Mouse (Mus musculus) heart, postnatal 25 days (tissue): Measurements from ENCODE around the gene Dglucy. TPM values are rescaled to one million over a fixed set of nuclear protein-coding genes. Genes with fewer than 3 reads are reported as not detected.

Experiments used
- DNase-seq: peaks from one replicate; pipeline ENCODE4 v3.0.0; 2022; ENCODE audit warnings: low spot score
- intact Hi-C: fragments of 180-260 bp; cut with DNase I; formaldehyde crosslinking; loops from one replicate; pipeline ENCODE4 v1.15.1; 2025
- total RNA-seq, 2 experiments: library from RNA; stranded (reverse); gene quantifications; 2 replicates each; pipeline ENCODE4 v1.2.3; 2021

Dglucy gene
- total RNA-seq, 2 experiments from 2014 or later = 60.4 to 61.1 TPM

DNA sequence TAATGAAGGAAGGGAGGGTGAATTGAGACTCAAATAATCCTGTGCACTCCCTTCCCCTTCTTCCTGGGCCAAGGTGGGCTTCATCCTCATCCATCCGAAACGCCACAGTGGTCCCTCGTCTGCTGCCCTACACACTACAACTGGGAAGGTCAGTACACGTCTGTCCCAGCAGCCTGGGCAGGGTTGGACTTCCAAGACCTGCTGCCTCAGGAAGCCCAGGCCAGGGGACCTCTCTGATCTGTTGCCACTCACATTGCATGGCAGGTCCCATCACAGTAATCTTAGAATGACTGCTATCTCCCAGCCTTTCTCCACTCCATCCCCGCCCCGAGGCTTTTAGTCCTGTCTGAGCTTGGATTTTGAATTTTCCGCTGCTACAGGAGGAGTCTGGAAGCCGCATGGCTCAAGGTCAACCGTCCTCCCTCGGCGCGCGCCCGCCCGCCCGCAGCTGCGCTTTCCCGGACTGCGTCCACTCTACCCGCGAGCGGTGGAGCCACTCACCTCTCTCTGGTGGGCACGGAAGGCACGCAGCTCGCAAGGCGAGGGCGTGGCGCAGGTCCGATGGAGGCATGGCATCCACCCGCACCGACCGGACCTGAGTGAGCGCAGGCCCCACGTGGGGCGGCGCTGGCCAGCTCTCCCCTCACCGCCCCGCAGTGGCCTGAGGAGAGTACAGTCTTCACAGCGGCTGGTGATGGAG is 128.9 kb downstream of the Dglucy start, which contains the start of gene Gpr68:
Gpr68 (minus strand) TSS at position 601 of the 700 bp plus-strand sequence.
- intact Hi-C loops = no loop called here
- no peak for DNase-seq

DNA sequence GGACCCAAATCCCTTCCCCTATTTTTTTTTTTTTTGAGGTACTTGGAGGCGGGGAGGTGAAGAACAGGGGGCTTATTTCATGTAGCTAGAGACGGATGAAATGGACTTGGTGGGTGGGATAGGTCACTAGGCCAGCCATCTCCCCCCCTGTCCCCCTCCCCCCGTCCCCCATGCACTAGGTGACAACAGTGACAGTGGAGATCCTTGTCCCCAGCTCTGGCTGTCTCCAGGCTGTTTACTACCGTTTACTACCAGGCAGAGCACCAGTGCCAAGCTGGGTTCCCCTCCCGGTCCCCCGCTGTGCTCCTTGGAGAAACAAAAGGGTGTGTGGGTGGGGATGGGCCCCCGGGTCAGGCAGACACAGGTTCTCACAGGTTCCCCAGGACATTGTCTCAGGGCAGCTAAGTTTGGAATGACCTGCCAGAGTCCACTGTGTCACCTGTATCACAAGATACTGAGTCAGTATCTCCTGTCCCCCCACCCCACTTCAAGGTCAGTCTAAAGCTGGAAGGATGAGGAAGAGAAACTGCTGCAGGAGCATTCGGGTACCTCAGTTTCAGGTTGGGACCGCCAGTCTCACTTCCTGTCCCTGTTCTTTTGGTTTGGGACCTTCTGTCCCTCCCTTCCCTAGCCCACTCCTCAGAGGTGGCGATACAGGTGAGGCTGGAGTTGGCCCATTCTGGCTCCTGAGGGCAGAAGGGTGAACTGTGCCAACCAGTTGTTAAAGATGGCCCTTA is 129.6 kb downstream of the Dglucy start:
- intact Hi-C loops = no loop called here
- no peak for DNase-seq

DNA sequence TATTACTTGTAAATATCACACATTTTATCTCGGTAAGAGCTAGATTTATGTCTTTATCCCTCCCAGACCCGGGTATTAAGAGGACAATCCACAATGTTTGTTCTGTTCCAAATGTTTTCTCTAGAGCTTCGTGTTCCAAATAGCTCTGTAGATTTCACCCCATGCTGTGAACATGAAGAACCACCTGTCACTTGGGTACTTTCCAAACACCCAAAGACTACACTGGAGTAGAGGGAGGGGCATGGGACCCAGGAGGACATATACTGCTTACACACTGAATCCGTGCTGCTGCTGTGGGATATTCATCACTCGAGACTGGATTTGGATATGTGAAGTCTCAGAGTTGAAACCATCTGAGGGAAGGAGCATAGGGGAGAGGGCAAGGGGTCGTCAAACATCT is 130.9 kb downstream of the Dglucy start:
- intact Hi-C loops = no loop called here

GRCm38 (mm10) chr12:100910731-100911130 is 131.9 kb downstream of the Dglucy start:
- no peak for DNase-seq
- intact Hi-C loops = no loop called here

More for the DNA sequence above, 130.9 kb downstream of the Dglucy start:
- no peak for DNase-seq

DNA sequence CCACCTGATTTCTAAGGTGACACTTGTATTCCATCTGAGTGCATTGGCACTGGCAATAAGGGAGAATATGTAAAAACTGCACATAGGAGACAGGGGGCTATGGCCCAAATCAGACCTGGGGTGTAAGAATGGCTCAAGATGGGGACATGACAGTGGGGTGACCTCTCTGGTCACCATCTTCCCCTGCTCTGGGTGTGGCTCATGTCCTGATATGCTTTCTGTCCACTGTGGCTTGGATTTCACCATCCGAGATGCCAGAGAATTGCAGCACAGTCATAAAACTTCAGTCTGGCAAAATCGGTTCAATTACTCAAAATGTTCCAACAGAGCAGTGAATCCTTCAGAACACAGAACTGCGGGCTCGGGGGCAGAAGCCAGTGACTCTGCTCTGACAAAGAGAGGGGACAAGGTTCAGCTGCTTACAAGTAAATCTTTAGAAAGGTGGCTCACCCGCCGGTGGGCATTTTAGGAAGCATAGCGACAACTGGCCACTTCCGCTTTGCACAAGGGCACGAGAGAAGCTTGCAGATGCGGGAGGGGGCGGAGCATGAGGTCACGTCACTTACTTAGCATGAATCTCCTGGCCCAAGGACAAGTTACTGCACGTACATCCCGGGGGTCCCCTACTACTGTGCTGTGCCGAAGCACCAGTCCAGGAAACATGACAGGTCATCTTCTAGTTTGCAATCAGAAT is 145.9 kb downstream of the Dglucy start:
- intact Hi-C loops = loop anchor here (5.0 kb wide), 1 partner anchor 347 kb away; no protein-coding TSS in a partner anchor
- DNase-seq = no peak

DNA sequence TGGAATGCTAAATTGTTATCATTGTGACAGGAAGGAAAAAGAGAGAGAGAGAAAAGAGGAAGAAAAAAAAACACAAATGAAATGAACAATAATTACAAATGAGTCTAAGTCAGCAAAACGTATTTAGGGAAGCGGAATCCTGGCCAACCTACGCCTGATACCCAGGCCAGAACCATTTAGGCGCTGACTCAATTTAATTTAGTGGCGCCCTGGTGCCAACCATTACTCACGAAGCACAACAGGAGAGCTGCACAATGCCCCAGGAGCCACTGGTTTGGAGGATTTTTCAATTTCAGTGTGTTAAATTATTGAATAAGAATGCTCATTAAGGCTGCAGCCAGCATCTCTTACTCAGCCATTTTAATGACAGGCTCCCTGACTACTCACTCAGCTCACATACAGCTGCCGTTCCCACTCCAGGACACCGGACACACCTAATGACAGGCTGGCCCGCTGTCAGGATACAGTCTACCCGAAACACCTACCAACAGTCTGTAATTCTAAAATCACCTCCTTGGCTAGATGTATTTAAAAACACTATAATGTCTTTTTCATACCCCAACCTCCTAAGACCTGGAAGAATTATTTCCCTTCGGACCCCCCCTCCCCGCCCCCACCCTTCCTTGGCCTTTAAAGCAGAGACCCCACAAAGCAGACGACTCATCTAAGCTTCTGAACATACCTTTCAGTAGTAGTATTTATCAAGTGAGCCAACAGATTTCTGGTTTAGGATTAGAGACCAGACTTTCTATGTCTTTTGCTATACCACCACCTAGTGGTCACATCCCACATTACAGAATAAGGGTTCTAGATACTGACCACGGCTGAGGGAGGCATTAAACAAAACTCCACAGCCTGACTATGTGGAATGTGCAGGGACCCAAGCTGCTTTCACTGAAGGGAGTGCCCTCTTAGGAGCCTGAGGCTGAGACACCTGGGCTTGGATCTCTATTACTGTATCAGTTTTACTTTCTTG is 147.1 kb downstream of the Dglucy start:
- no peak for DNase-seq
- intact Hi-C loops = loop anchor here (1.0 to 5.0 kb wide), 2 partner anchors 77 to 349 kb away; no protein-coding TSS in a partner anchor

GRCm38 (mm10) chr12:100928286-100928685 is 149.4 kb downstream of the Dglucy start:
- intact Hi-C loops = loop anchor here (5.0 kb wide), 1 partner anchor 351 kb away; no protein-coding TSS in a partner anchor
- no peak for DNase-seq

DNA sequence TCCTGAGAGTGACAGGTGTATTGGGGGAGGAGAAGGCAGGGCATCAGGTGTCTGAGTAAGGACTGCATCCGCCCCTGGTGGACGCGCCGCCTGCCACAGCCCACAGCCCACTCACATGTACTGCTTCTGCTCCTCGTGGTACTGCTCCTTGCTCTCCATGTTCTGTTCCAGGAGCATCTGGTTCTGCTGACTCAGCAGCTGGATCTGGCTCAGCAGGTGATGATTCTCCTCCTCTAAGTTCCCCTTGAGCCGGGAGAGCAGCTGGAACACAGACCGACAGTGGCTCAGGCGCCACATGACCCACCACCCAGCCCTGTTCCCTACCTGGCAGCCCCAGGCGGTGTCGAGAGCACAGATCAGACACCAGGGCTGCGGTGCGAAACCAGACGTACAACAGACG is 152.8 kb downstream of the Dglucy start:
- no peak for DNase-seq
- intact Hi-C loops = no loop called here

DNA sequence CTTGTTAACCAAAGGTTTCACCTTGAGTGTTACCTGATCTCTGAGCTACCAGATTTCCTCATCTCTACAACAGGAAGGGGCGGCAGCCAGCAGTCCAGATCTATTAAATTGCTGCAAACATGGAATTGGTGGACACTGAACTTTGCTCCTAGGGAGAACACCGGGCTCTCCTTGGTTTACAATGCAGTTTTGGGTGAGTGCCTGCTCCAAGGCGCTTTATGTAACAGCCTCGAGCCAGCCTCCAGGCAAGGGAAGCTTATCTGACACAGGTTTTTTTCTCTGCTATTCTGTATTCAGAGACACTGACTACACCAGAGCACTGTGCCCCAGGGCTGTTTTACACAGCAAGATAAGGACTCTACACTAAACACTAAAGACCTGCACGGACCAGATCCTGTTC is 155.9 kb downstream of the Dglucy start:
- no peak for DNase-seq
- intact Hi-C loops = no loop called here

GRCm38 (mm10) chr12:100936116-100936515 is 157.3 kb downstream of the Dglucy start:
- DNase-seq = no peak
- intact Hi-C loops = loop anchor here (1.0 kb wide), 1 partner anchor 93 kb away; the partner anchor contains the start of gene Ccdc88c

DNA sequence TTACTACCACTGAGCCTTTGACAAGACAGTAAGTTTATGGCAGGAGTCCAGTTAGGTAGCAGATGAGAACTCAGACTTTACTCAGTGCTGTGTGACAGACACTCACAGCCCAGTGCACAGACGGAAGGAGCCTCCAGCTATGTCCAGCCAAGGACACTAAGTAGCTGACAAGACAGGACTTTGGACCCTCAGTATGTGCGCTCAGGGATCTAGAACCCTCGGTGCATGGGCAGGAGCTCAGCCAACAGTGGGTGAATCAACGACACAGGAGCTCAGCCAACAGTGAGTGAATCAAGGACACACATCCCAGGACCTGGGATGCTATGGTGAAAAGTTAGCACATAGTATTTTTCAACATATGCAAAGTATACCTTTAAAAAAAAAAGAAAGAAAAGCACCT is 157.9 kb downstream of the Dglucy start:
- intact Hi-C loops = loop anchor here (1.0 kb wide), 2 partner anchors 16 to 93 kb away; partner anchors contain the start of gene Ccdc88c
- DNase-seq = no peak

DNA sequence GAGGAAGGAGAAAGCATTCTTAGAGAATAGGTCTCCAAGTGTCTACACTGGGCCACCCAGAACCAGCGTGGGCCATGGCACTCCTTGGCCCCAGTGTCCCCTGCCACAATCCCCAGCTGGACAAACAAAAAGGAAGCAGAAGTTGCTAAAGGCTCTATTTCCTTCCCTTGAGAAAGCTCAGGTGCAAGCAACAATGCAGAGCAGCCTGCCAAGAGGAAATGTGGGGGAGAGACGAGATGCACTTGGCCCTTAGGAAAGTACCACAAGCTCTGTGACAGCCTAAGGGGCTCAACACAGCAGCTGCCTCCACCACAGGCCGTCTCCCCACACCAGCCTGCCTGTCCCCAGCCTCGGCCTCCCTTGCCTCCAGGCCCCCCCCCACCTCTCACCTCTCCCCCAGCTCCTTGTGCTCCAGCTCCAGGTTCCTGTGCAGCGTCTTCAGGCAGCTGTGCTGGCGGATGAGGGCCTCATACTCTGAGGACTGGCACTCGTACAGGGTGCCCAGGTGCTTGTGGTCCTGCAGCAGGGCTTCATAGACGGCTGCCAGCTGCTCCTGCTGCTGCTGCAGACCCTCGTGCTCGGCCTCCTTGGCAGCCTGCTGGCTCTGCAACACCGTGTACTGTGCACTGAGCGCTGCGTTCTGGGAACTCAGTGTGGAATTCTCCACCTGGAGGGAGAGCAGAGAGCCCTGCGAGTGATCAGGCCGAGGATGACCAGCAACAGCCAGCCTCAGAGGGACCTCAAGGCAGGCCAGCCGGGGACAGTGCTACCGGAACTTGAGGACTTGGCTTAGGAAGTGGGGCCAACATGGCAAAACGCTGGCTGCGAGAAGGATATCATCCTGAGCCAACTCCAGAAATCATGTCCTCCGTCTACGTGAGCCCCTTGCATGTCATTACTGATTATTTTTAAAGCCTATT is 158.8 kb downstream of the Dglucy start:
- intact Hi-C loops = loop anchor here (1.0 kb wide), 1 partner anchor 15 kb away; no protein-coding TSS in a partner anchor
- peak; percentile 42 for DNase-seq

DNA sequence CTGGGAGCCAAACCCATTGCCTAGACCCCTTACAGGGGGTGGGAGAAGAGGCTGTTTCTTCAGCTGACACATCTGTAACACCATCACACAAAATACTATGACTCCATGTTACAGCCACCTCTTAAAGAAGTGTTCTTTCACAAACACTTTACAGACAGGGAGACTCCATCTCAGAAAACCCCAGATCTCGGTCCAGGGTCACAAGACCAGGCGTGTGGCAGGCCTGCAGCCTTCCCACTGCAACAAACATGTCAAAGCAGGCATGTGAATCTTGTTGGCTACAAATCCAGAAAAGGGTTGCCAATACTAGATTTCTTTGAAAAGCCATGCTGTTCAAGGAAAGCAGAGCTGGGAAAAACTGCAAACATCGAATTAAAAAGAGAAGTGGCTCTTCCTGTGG is 162.5 kb downstream of the Dglucy start:
- intact Hi-C loops = no loop called here
- DNase-seq = no peak

DNA sequence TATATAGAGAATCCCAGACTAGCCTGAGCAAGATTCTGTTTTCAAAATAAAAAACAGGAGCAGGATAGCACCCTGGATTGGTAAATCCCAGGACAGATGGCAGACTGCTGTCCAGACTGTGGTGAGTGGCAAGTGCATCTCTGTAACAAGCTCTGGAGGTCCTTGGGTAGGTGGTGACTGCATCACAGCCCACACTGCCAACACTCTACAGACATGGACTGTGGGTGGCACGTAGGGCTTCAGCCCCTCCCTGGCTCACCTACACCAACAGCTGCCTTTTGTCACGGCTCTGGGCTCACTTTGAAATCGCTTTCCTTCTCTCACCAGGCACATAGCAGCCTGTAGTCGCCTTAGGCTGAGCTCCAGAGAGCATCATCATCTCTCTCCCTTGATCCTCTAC is 164.3 kb downstream of the Dglucy start:
- DNase-seq = no peak
- intact Hi-C loops = no loop called here

DNA sequence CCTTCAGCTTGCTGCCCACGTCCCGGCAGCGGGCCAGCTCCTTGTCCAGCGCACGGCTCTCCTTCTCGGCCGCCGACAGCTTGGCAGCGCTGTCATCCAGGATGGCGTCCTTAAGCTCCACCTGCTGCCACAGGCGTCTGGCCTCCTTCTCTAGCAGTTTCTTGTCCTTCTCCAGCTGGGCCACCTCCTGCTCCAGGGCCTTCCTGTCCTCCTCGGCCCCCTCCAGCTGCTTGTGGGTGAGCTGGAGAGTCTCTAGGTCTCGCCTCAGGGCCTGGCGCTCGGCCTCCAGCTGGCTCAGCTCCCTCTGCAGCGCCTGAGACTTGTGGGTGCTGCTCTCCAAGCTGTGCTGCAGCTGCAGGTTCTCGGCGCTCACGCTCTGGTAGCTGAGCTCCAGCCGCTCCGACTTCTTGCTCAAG is 166.1 kb downstream of the Dglucy start:
- intact Hi-C loops = no loop called here
- DNase-seq = no peak

DNA sequence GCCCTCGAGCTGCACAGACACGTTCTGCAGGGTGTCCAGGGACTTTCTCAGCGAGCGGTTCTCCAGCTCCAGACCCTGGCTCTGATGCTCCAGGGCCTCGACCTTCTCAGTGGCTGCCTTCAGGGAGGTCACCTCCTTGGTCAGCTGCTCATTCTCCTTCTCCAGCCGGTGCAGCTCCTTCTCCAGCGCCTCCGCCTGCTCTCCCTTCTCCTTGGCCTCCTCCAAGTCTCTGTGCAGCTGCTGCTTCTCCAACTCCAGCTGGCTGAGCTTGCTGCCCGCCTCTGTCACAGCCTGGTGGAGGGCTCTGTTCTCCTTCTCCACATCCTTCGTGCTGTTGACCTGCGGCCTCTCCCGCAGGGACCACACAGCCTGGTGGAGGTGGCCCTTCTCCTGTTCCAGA is 166.6 kb downstream of the Dglucy start:
- DNase-seq = no peak
- intact Hi-C loops = no loop called here

DNA sequence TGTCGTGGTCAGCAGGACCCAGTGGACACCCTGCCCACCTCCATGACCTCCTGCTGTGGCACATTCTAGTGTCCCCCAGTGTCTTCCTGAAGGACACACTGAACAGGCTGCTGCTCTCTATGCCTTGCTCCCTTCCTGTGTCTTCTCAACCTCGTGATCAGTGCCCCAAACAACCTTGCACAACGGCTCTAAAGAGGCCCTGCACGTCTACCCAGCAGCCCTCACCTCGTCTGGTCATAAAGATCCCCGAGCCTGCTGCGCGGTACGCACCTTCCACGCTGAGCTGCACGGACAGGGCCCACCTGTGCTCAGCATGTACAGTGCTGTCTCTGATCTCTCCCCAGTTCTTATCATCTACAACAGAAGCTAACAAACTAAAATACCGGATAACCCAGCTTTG is 167.1 kb downstream of the Dglucy start:
- intact Hi-C loops = no loop called here
- DNase-seq = no peak
